Mouse (Mus musculus): Measurements from ENCODE around the gene Tnnc2. TPM values are rescaled to one million over a fixed set of nuclear protein-coding genes. Genes with fewer than 3 reads are reported as not detected.

Tnnc2 gene
- polyA plus RNA-seq, 1 experiment: 0.38 TPM

DNA sequence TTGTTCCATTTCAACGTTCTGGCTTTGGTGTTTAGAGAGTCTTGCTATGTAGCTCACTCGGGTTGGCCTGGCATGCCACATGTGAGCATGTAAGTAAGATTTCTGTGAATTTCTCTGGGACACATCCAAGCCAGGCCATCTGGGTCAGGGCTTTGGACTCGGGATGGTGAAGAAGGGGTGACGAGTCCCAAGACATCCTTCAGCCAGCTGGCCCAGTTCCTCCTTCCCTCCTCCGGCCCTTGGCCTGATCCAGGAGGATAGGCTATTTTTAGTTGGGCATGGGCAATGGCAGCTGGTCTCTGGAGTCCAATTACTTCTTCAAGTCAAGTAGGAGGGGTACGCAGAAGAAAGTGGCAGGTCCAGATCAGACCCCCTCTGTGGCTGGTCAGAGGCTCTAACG lies 958 bp downstream of the Tnnc2 start:
- no peaks in the 10 kb centered on the region for H3K27me3 ChIP-seq (ENCODE audit: control insufficient read depth, insufficient read depth, low read length)
- TF ChIP-seq CTCF (IDR thresholded peaks at IDR 0.05; ENCODE audit: borderline replicate concordance, control insufficient read depth, extremely low read depth, insufficient read depth, low read length, poor library complexity): no peak
- no peak for TF ChIP-seq POLR2A (IDR thresholded peaks at IDR 0.05; ENCODE audit: control insufficient read depth, extremely low read depth, insufficient read depth, low read length, poor library complexity)

DNA sequence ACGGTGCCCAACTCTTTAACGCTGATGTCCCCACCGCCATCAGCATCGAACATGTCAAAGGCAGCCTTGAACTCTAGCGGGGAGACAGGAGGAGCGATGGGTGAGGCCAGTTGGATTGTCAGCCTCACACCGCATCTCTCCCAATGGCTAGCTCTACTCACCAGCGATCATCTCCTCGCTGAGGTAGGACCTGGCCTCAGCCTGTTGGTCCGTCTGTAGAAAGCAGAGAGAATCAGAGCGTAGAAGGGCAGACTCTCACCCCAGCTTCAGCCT lies 1.8 kb downstream of the Tnnc2 start:
- no peaks in the 10 kb centered on the region for H3K36me3 ChIP-seq (ENCODE audit: control insufficient read depth, insufficient read depth, low read length)
- H3K27me3 ChIP-seq (ENCODE audit: control insufficient read depth, insufficient read depth, low read length): no peaks in the 10 kb centered on the region
- no peaks in the 10 kb centered on the region for H3K4me1 ChIP-seq (replicated peaks; ENCODE audit: control insufficient read depth, insufficient read depth, low read length)
- whole genome bisulfite sequencing: 92% methylated on average over 11 of the region's 11 CpGs
- DNase-seq: no peak
- no peak overlapping the region for H3K27ac ChIP-seq (ENCODE audit: control insufficient read depth, insufficient read depth, low read length)
- no peak overlapping the region for H3K4me3 ChIP-seq (ENCODE audit: control insufficient read depth, insufficient read depth, low read length)
- no peak for TF ChIP-seq POLR2A (IDR thresholded peaks at IDR 0.05; ENCODE audit: control insufficient read depth, extremely low read depth, insufficient read depth, low read length, poor library complexity)
- no peak for TF ChIP-seq CTCF (IDR thresholded peaks at IDR 0.05; ENCODE audit: borderline replicate concordance, control insufficient read depth, extremely low read depth, insufficient read depth, low read length, poor library complexity)

More for the DNA sequence above, 958 bp downstream of the Tnnc2 start:
- Histone ChIP-seq H3K36me3 (ENCODE audit: control insufficient read depth, insufficient read depth, low read length) (no peaks in the 10 kb centered on the region), H3K4me1 (replicated peaks; ENCODE audit: control insufficient read depth, insufficient read depth, low read length) (no peaks in the 10 kb centered on the region), H3K4me3 (ENCODE audit: control insufficient read depth, insufficient read depth, low read length) (no peak overlapping the region), H3K27ac (ENCODE audit: control insufficient read depth, insufficient read depth, low read length) (no peak overlapping the region)
- no peak for DNase-seq
- WGBS: 83% methylated on average over 7 of the region's 7 CpGs

DNA sequence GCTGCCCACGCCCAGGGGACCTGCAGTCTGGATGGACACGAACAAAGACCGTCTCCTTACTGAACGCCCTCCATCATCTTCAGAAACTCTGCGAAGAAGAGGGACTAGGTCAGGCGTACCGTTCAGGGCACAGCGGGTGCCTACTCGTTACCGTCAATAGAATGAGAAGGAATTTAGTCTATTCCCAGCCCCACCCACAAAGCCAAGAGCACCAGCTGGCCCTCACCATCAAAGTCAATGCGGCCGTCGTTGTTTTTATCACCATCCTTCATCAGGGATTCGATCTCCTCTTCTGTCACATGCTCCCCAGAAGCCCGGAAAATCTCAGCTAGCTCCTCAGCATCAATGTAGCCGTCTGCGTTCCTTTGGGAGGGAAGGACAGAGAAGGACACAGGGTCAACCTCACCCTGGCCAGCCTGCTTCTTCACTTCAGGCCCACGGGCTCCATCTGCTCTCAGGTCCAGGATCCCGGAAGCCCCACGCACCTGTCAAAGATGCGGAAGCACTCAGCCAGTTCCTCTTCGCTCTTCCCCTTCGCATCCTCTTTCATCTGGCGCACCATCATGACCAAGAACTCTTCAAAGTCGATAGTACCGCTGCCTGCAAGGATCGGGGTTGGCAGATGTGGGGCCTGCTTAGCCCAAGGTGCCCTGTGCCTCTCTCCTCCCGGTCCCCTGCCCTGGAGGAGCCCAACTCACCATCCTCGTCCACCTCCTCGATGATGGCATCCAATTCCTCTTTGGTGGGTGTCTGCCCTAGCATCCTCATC lies 2.3 kb downstream of the Tnnc2 start:
- no peaks in the 10 kb centered on the region for H3K27me3 ChIP-seq (ENCODE audit: control insufficient read depth, insufficient read depth, low read length)
- H3K4me1 ChIP-seq (replicated peaks; ENCODE audit: control insufficient read depth, insufficient read depth, low read length): no peaks in the 10 kb centered on the region
- 82% methylated on average over 30 of the region's 30 CpGs for WGBS
- H3K4me3 ChIP-seq (ENCODE audit: control insufficient read depth, insufficient read depth, low read length): no peak overlapping the region
- DNase-seq: no peak
- TF ChIP-seq POLR2A (IDR thresholded peaks at IDR 0.05; ENCODE audit: control insufficient read depth, extremely low read depth, insufficient read depth, low read length, poor library complexity) (no peak), CTCF (IDR thresholded peaks at IDR 0.05; ENCODE audit: borderline replicate concordance, control insufficient read depth, extremely low read depth, insufficient read depth, low read length, poor library complexity) (no peak)
- H3K36me3 ChIP-seq (ENCODE audit: control insufficient read depth, insufficient read depth, low read length): no peaks in the 10 kb centered on the region
- no peak overlapping the region for H3K27ac ChIP-seq (ENCODE audit: control insufficient read depth, insufficient read depth, low read length)

DNA sequence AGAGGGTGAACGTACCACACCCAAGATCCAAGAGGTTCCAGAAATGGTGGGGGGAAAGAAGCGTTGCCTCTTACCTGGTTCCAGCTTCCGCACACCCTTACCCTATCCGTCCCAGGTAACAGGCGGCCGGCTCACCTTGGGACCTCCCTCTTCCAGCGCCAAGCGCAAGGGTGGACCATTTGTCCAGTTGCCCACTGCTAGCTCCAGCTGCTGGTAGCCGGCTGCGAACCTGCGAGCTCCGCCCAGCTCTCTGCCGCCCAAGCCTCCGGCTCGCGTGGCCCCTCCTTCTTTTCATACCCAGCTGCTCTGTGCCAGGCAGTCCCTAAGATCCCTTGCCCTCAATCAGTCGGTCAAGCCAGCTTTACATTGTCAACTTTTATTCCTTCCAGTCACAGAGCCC lies 3.0 kb downstream of the Tnnc2 start:
- 78% methylated on average over 17 of the region's 17 CpGs for whole genome bisulfite sequencing
- Histone ChIP-seq H3K27ac (ENCODE audit: control insufficient read depth, insufficient read depth, low read length) (no peak overlapping the region), H3K4me1 (replicated peaks; ENCODE audit: control insufficient read depth, insufficient read depth, low read length) (no peaks in the 10 kb centered on the region), H3K36me3 (ENCODE audit: control insufficient read depth, insufficient read depth, low read length) (peaks cover 3% of the 10 kb centered on the region; the same call in 1 of the 2 replicates), H3K4me3 (ENCODE audit: control insufficient read depth, insufficient read depth, low read length) (no peak overlapping the region), H3K27me3 (ENCODE audit: control insufficient read depth, insufficient read depth, low read length) (no peaks in the 10 kb centered on the region)
- TF ChIP-seq POLR2A (IDR thresholded peaks at IDR 0.05; ENCODE audit: control insufficient read depth, extremely low read depth, insufficient read depth, low read length, poor library complexity) (no peak), CTCF (IDR thresholded peaks at IDR 0.05; ENCODE audit: borderline replicate concordance, control insufficient read depth, extremely low read depth, insufficient read depth, low read length, poor library complexity) (no peak)
- no peak for DNase-seq

DNA sequence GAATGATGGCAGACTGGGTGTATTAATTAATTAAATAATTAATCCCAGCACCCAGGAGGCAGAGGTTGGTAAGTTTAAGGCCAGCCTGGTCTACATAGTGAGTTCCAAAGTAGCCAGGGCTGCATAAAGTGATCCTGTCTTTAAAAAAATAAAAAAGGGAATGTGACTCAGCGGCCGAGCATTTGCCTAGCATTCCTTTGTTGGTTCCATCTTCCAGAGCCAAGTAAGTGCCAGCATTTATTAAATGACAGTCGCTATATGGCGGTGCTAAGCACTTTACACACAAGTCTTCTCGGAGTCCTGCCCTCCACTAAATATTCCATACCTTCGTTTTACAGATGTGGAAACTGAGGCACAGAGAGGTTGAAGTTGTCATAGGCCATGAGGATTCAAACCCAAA lies 3.6 kb downstream of the Tnnc2 start:
- Histone ChIP-seq H3K4me1 (replicated peaks; ENCODE audit: control insufficient read depth, insufficient read depth, low read length) (peaks cover 6% of the 10 kb centered on the region), H3K27ac (ENCODE audit: control insufficient read depth, insufficient read depth, low read length) (no peak overlapping the region), H3K36me3 (ENCODE audit: control insufficient read depth, insufficient read depth, low read length) (peaks cover 7% of the 10 kb centered on the region; the same call in 1 of the 2 replicates), H3K4me3 (ENCODE audit: control insufficient read depth, insufficient read depth, low read length) (no peak overlapping the region), H3K27me3 (ENCODE audit: control insufficient read depth, insufficient read depth, low read length) (no peaks in the 10 kb centered on the region)
- no peak for DNase-seq
- TF ChIP-seq CTCF (IDR thresholded peaks at IDR 0.05; ENCODE audit: borderline replicate concordance, control insufficient read depth, extremely low read depth, insufficient read depth, low read length, poor library complexity) (no peak), POLR2A (IDR thresholded peaks at IDR 0.05; ENCODE audit: control insufficient read depth, extremely low read depth, insufficient read depth, low read length, poor library complexity) (no peak)
- WGBS: 95% methylated on average over 6 of the region's 6 CpGs

GRCm38 (mm10) chr2:164773989-164774364 lies 5.8 kb downstream of the Tnnc2 start:
- WGBS: 90% methylated on average over 5 of the region's 5 CpGs
- H3K36me3 ChIP-seq (ENCODE audit: control insufficient read depth, insufficient read depth, low read length): peaks cover 7% of the 10 kb centered on the region; the same call in 1 of the 2 replicates
- H3K27me3 ChIP-seq (ENCODE audit: control insufficient read depth, insufficient read depth, low read length): no peaks in the 10 kb centered on the region
- no peak for DNase-seq
- peaks cover 21% of the 10 kb centered on the region for H3K4me1 ChIP-seq (replicated peaks; ENCODE audit: control insufficient read depth, insufficient read depth, low read length)
- no peak overlapping the region for H3K4me3 ChIP-seq (ENCODE audit: control insufficient read depth, insufficient read depth, low read length)
- TF ChIP-seq CTCF (IDR thresholded peaks at IDR 0.05; ENCODE audit: borderline replicate concordance, control insufficient read depth, extremely low read depth, insufficient read depth, low read length, poor library complexity) (no peak), POLR2A (IDR thresholded peaks at IDR 0.05; ENCODE audit: control insufficient read depth, extremely low read depth, insufficient read depth, low read length, poor library complexity) (no peak)
- H3K27ac ChIP-seq (ENCODE audit: control insufficient read depth, insufficient read depth, low read length): no peak overlapping the region
